Mouse (Mus musculus): Measurements from ENCODE around the gene Nckap5. TPM values are rescaled to one million over a fixed set of nuclear protein-coding genes. Genes with fewer than 3 reads are reported as not detected.
"Not testable (repeated sequence)": the region's sequence is repeated elsewhere in the genome, so short reads cannot be mapped to it uniquely, and the experiment has no call there.

Nckap5 gene
- total and polyA plus RNA-seq, 2 experiments, result 0.37 to 0.70 TPM

GRCm38 (mm10) chr1:126024518-126024917 is 806.1 kb downstream of the Nckap5 start:
- H3K4me1 ChIP-seq (ENCODE audit: control insufficient read depth, insufficient read depth, low read length), result no peaks in the 10 kb centered on the region
- no peaks in the 10 kb centered on the region for H3K36me3 ChIP-seq (ENCODE audit: control insufficient read depth, insufficient read depth, low read length)
- no peak for TF ChIP-seq CTCF (IDR thresholded peaks at IDR 0.05; ENCODE audit: low read depth, low read length)
- no peak for TF ChIP-seq POLR2A (IDR thresholded peaks at IDR 0.05; ENCODE audit: extremely low read depth, insufficient read depth, low read length)
- DNase-seq (ENCODE audit: extremely low read depth, low read depth, low spot score), result no peak
- no peak overlapping the region for H3K9ac ChIP-seq (ENCODE audit: low read depth, low read length)
- no peaks in the 10 kb centered on the region for H3K27me3 ChIP-seq (ENCODE audit: control insufficient read depth, insufficient read depth, low read length)
- H3K27ac ChIP-seq (replicated peaks; ENCODE audit: insufficient read depth, low read depth, low read length), result no peak overlapping the region
- no peak overlapping the region for H3K4me3 ChIP-seq (ENCODE audit: insufficient read depth, low read depth, low read length)
- no peaks in the 10 kb centered on the region for H3K79me2 ChIP-seq (ENCODE audit: control insufficient read depth, insufficient read depth, low read length)
- 77% methylated on average over 6 of the region's 6 CpGs for WGBS

GRCm38 (mm10) chr1:126022959-126023358 is 807.6 kb downstream of the Nckap5 start:
- Histone ChIP-seq H3K36me3 (ENCODE audit: control insufficient read depth, insufficient read depth, low read length) (no peaks in the 10 kb centered on the region), H3K4me1 (ENCODE audit: control insufficient read depth, insufficient read depth, low read length) (no peaks in the 10 kb centered on the region), H3K27ac (replicated peaks; ENCODE audit: insufficient read depth, low read depth, low read length) (no peak overlapping the region), H3K4me3 (ENCODE audit: insufficient read depth, low read depth, low read length) (no peak overlapping the region), H3K27me3 (ENCODE audit: control insufficient read depth, insufficient read depth, low read length) (no peaks in the 10 kb centered on the region), H3K9ac (ENCODE audit: low read depth, low read length) (no peak overlapping the region), H3K79me2 (ENCODE audit: control insufficient read depth, insufficient read depth, low read length) (no peaks in the 10 kb centered on the region)
- DNase-seq (ENCODE audit: extremely low read depth, low read depth, low spot score), result no peak
- TF ChIP-seq POLR2A (IDR thresholded peaks at IDR 0.05; ENCODE audit: extremely low read depth, insufficient read depth, low read length), result no peak
- TF ChIP-seq CTCF (IDR thresholded peaks at IDR 0.05; ENCODE audit: low read depth, low read length), result no peak
- WGBS, result 57% methylated on average over 10 of the region's 10 CpGs

- not testable (repeated sequence) for DNase-seq (ENCODE audit: extremely low read depth, low read depth, low spot score); H3K27me3 ChIP-seq (ENCODE audit: control insufficient read depth, insufficient read depth, low read length); H3K4me1 ChIP-seq (ENCODE audit: control insufficient read depth, insufficient read depth, low read length); H3K27ac ChIP-seq (replicated peaks; ENCODE audit: insufficient read depth, low read depth, low read length); H3K4me3 ChIP-seq (ENCODE audit: insufficient read depth, low read depth, low read length); H3K36me3 ChIP-seq (ENCODE audit: control insufficient read depth, insufficient read depth, low read length); H3K9ac ChIP-seq (ENCODE audit: low read depth, low read length); H3K79me2 ChIP-seq (ENCODE audit: control insufficient read depth, insufficient read depth, low read length)
- 86% methylated on average over 6 of the region's 6 CpGs for WGBS
These were observed 811.9 kb downstream of the Nckap5 start for GRCm38 (mm10) chr1:126018654-126019053.

- WGBS, result 91% methylated on average over 5 of the region's 5 CpGs
- no peak for TF ChIP-seq POLR2A (IDR thresholded peaks at IDR 0.05; ENCODE audit: extremely low read depth, insufficient read depth, low read length)
- Histone ChIP-seq H3K27ac (replicated peaks; ENCODE audit: insufficient read depth, low read depth, low read length) (no peak overlapping the region), H3K4me3 (ENCODE audit: insufficient read depth, low read depth, low read length) (no peak overlapping the region), H3K9ac (ENCODE audit: low read depth, low read length) (no peak overlapping the region), H3K36me3 (ENCODE audit: control insufficient read depth, insufficient read depth, low read length) (no peaks in the 10 kb centered on the region), H3K27me3 (ENCODE audit: control insufficient read depth, insufficient read depth, low read length) (no peaks in the 10 kb centered on the region), H3K4me1 (ENCODE audit: control insufficient read depth, insufficient read depth, low read length) (no peaks in the 10 kb centered on the region), H3K79me2 (ENCODE audit: control insufficient read depth, insufficient read depth, low read length) (no peaks in the 10 kb centered on the region)
- DNase-seq (ENCODE audit: extremely low read depth, low read depth, low spot score), result no peak
These were observed 818.9 kb downstream of the Nckap5 start for GRCm38 (mm10) chr1:126011661-126012091.

GRCm38 (mm10) chr1:126007571-126007970 is 823.0 kb downstream of the Nckap5 start:
- Histone ChIP-seq H3K27ac (replicated peaks; ENCODE audit: insufficient read depth, low read depth, low read length) (no peak overlapping the region), H3K36me3 (ENCODE audit: control insufficient read depth, insufficient read depth, low read length) (no peaks in the 10 kb centered on the region), H3K9ac (ENCODE audit: low read depth, low read length) (no peak overlapping the region), H3K79me2 (ENCODE audit: control insufficient read depth, insufficient read depth, low read length) (no peaks in the 10 kb centered on the region), H3K27me3 (ENCODE audit: control insufficient read depth, insufficient read depth, low read length) (no peaks in the 10 kb centered on the region), H3K4me1 (ENCODE audit: control insufficient read depth, insufficient read depth, low read length) (no peaks in the 10 kb centered on the region), H3K4me3 (ENCODE audit: insufficient read depth, low read depth, low read length) (no peak overlapping the region)
- DNase-seq (ENCODE audit: extremely low read depth, low read depth, low spot score), result no peak
- 81% methylated on average over 4 of the region's 4 CpGs for WGBS
- TF ChIP-seq POLR2A (IDR thresholded peaks at IDR 0.05; ENCODE audit: extremely low read depth, insufficient read depth, low read length) (no peak), CTCF (IDR thresholded peaks at IDR 0.05; ENCODE audit: low read depth, low read length) (no peak)

- H3K4me1 ChIP-seq (ENCODE audit: control insufficient read depth, insufficient read depth, low read length), result no peaks in the 10 kb centered on the region
- no peaks in the 10 kb centered on the region for H3K27me3 ChIP-seq (ENCODE audit: control insufficient read depth, insufficient read depth, low read length)
- H3K36me3 ChIP-seq (ENCODE audit: control insufficient read depth, insufficient read depth, low read length), result no peaks in the 10 kb centered on the region
- H3K4me3 ChIP-seq (ENCODE audit: insufficient read depth, low read depth, low read length), result no peak overlapping the region
- H3K9ac ChIP-seq (ENCODE audit: low read depth, low read length), result no peak overlapping the region
- no peak for TF ChIP-seq POLR2A (IDR thresholded peaks at IDR 0.05; ENCODE audit: extremely low read depth, insufficient read depth, low read length)
- no peak for TF ChIP-seq CTCF (IDR thresholded peaks at IDR 0.05; ENCODE audit: low read depth, low read length)
- no peak overlapping the region for H3K27ac ChIP-seq (replicated peaks; ENCODE audit: insufficient read depth, low read depth, low read length)
- no peaks in the 10 kb centered on the region for H3K79me2 ChIP-seq (ENCODE audit: control insufficient read depth, insufficient read depth, low read length)
- WGBS, result 42% methylated on average over 5 of the region's 5 CpGs
- no peak for DNase-seq (ENCODE audit: extremely low read depth, low read depth, low spot score)
These were observed 824.9 kb downstream of the Nckap5 start for GRCm38 (mm10) chr1:126005672-126006071.

Measured in liver, adult 2 months (tissue).